Mouse (Mus musculus): Measurements from ENCODE around the gene Musk.

- TF ChIP-seq CTCF (IDR thresholded peaks at IDR 0.05; ENCODE audit: insufficient read depth, low read depth, low read length), result no peak
- no peak for TF ChIP-seq POLR2A (IDR thresholded peaks at IDR 0.05; ENCODE audit: insufficient read depth, low read depth, low read length)
Observed at GRCm38 (mm10) chr4:58374141-58374870, 88.5 kb downstream of the Musk start.

All from olfactory bulb, adult 2 months (tissue).